Comparison of ENCODE assay signal across 15 mouse cellular contexts in genomic region chr14:19961924-19962915, GRCm38 (mm10). TPM values are rescaled to one million over a fixed set of nuclear protein-coding genes. Genes with fewer than 3 reads are reported as not detected.
A peak's percentile ranks its signal among the peaks of the same experiment; 100 is the strongest.
DNase-seq lines count a peak whose midpoint lies in the region; ATAC-seq and TF ChIP-seq lines count a peak whose summit lies in the region.
"Had no signal": no experiment of that assay in that cellular context is flagged by ENCODE, and none has a peak within 500 bp of the region (broad histone marks: within the 10 kb centered on the region; RNA-seq: fewer than 3 reads in every experiment).

No protein-coding gene starts in this region.

- peak; percentile 37 for DNase-seq in forebrain, embryonic 11.5 days (ENCODE audit: low spot score)
- DNase-seq in MEL (ENCODE audit: low read depth, low spot score) (peak; percentile 11), MN1 (ENCODE audit: low spot score) (no peak)
- peak; percentile 82 for DNase-seq in induced T-regulatory cell, adult 2 months (ENCODE audit: low read depth)
- DNase-seq in thymus, adult 18-20 months = peak; percentile 8 to 24
- DNase-seq in spleen, postnatal 10 days (ENCODE audit: low spot score in 2 of 2) = no peak
- DNase-seq in limb, embryonic 10.5 days (ENCODE audit: low spot score) = no peak
- DNase-seq: gastrocnemius, adult 2 months; lung, adult 2 months; right cerebral cortex, postnatal 4 days had no signal

- no peaks in the 10 kb centered on the region for H3K27me3 ChIP-seq in forebrain, embryonic 11.5 days (ENCODE audit: control insufficient read depth, insufficient read depth, low read length)
- no peaks in the 10 kb centered on the region for H3K27me3 ChIP-seq in forebrain, embryonic 16.5 days (replicated peaks; ENCODE audit: control insufficient read depth, insufficient read depth, low read length)
- H3K27me3 ChIP-seq in MEL (ENCODE audit: control insufficient read depth in 1 of 2, insufficient read depth in 2 of 2, low read length in 2 of 2) = no peaks in the 10 kb centered on the region
- H3K27me3 ChIP-seq in limb, embryonic 10.5 days (ENCODE audit: low read depth, poor library complexity, severe bottlenecking) = no peaks in the 10 kb centered on the region
- H3K27me3 ChIP-seq: embryonic facial prominence, embryonic 12.5 days; heart, embryonic 13.5 days had no signal

- no peaks in the 10 kb centered on the region; the same call in 1 of the 2 replicates for H3K9me3 ChIP-seq in forebrain, embryonic 11.5 days (ENCODE audit: control insufficient read depth, low read length)
- no peaks in the 10 kb centered on the region for H3K9me3 ChIP-seq in forebrain, embryonic 16.5 days (ENCODE audit: control insufficient read depth, low read length)
- no peaks in the 10 kb centered on the region for H3K9me3 ChIP-seq in MEL (replicated peaks; ENCODE audit: insufficient read depth, low read length)
- H3K9me3 ChIP-seq in limb, embryonic 10.5 days (replicated peaks) = no peaks in the 10 kb centered on the region
- H3K9me3 ChIP-seq: embryonic facial prominence, embryonic 12.5 days; heart, embryonic 13.5 days had no signal

- 0 out of 2 replicates have a peak, but pooled peaks have one; percentile 36 for ATAC-seq in forebrain, embryonic 11.5 days (replicated peaks; ENCODE audit: low FRiP score)
- no peak for ATAC-seq in forebrain, embryonic 16.5 days

- WGBS in forebrain, embryonic 11.5 days = 62% methylated on average over 15 of the region's 15 CpGs
- 43% methylated on average over 15 of the region's 15 CpGs for WGBS in forebrain, embryonic 16.5 days
- 79% methylated on average over 15 of the region's 15 CpGs for WGBS in limb, embryonic 10.5 days

- no peak overlapping the region for H3K27ac ChIP-seq in forebrain, embryonic 11.5 days (ENCODE audit: low read depth, low read length)
- H3K27ac ChIP-seq in forebrain, embryonic 16.5 days (ENCODE audit: low read length) = no peak overlapping the region
- H3K27ac ChIP-seq in MEL (ENCODE audit: control insufficient read depth, low read depth, low read length) = no peak overlapping the region
- H3K27ac ChIP-seq in limb, embryonic 10.5 days = no peak overlapping the region
- H3K27ac ChIP-seq: embryonic facial prominence, embryonic 12.5 days; gastrocnemius, adult 2 months; heart, embryonic 13.5 days; kidney, postnatal 0 days had no signal

- TF ChIP-seq CTCF in MEL (IDR thresholded peaks at IDR 0.05 in 2 of 3, conservative IDR thresholded peaks at IDR 0.05 in 1 of 3; ENCODE audit: control insufficient read depth in 1 of 3, insufficient read depth in 1 of 3, low read depth in 2 of 3, low read length in 3 of 3, poor library complexity in 1 of 3, severe bottlenecking in 1 of 3) = no peak

- no peak for TF ChIP-seq EP300 in MEL (IDR thresholded peaks at IDR 0.05; ENCODE audit: low read depth in 1 of 2, low read length in 2 of 2)

- H3K79me2 ChIP-seq in MEL (ENCODE audit: control insufficient read depth, insufficient read depth, low read length, poor library complexity) = no peaks in the 10 kb centered on the region

- no peak for TF ChIP-seq POLR2A in MEL (IDR thresholded peaks at IDR 0.05; ENCODE audit: control insufficient read depth in 1 of 2, insufficient read depth in 1 of 2, low read depth in 1 of 2, low read length in 2 of 2, poor library complexity in 1 of 2)

- H3K4me1 ChIP-seq in forebrain, embryonic 11.5 days (replicated peaks; ENCODE audit: control insufficient read depth, insufficient read depth, low read length) = peaks cover 10% of the 10 kb centered on the region; the same call in 1 of the 2 replicates
- H3K4me1 ChIP-seq in forebrain, embryonic 16.5 days (replicated peaks; ENCODE audit: control insufficient read depth, insufficient read depth, low read length) = peaks cover 32% of the 10 kb centered on the region
- no peaks in the 10 kb centered on the region for H3K4me1 ChIP-seq in MEL (ENCODE audit: control insufficient read depth in 1 of 2, insufficient read depth in 2 of 2, low read length in 2 of 2)
- peaks cover 34% of the 10 kb centered on the region for H3K4me1 ChIP-seq in limb, embryonic 10.5 days

- peaks cover 2% of the 10 kb centered on the region; the same call in 1 of the 2 replicates for H3K36me3 ChIP-seq in forebrain, embryonic 11.5 days (ENCODE audit: control insufficient read depth, insufficient read depth, low read length)
- H3K36me3 ChIP-seq in forebrain, embryonic 16.5 days (ENCODE audit: control insufficient read depth, insufficient read depth) = 0 out of 2 replicates have a peak, but pooled peaks cover 4% of the 10 kb centered on the region
- no peaks in the 10 kb centered on the region; a peak in 1 of 4 replicates for H3K36me3 ChIP-seq in MEL (ENCODE audit: control insufficient read depth in 1 of 2, insufficient read depth in 2 of 2, low read length in 2 of 2)
- H3K36me3 ChIP-seq in limb, embryonic 10.5 days = peaks cover 20% of the 10 kb centered on the region
- H3K36me3 ChIP-seq: heart, embryonic 13.5 days had no signal

- H3K4me3 ChIP-seq in forebrain, embryonic 11.5 days (ENCODE audit: low read depth, low read length) = no peak overlapping the region
- H3K4me3 ChIP-seq in forebrain, embryonic 16.5 days (replicated peaks; ENCODE audit: low read length) = no peak overlapping the region
- no peak overlapping the region for H3K4me3 ChIP-seq in MEL (ENCODE audit: control insufficient read depth in 1 of 2, insufficient read depth in 1 of 2, low read depth in 2 of 2, low read length in 2 of 2)
- no peak overlapping the region for H3K4me3 ChIP-seq in limb, embryonic 10.5 days
- H3K4me3 ChIP-seq: embryonic facial prominence, embryonic 12.5 days; gastrocnemius, adult 2 months; heart, embryonic 13.5 days; myocyte had no signal

- H3K4me2 ChIP-seq in forebrain, embryonic 11.5 days (ENCODE audit: low read depth, low read length, severe bottlenecking) = no peak overlapping the region
- no peak overlapping the region for H3K4me2 ChIP-seq in forebrain, embryonic 16.5 days (ENCODE audit: low read length)
- H3K4me2 ChIP-seq: embryonic facial prominence, embryonic 12.5 days; heart, embryonic 13.5 days had no signal

- no peak overlapping the region for H3K9ac ChIP-seq in forebrain, embryonic 11.5 days (ENCODE audit: low read length)
- H3K9ac ChIP-seq in forebrain, embryonic 16.5 days (replicated peaks; ENCODE audit: low read depth, low read length) = no peak overlapping the region
- no peak overlapping the region for H3K9ac ChIP-seq in MEL (ENCODE audit: control insufficient read depth, low read depth, low read length, poor library complexity, severe bottlenecking)
- H3K9ac ChIP-seq: embryonic facial prominence, embryonic 12.5 days; heart, embryonic 13.5 days had no signal

- TF ChIP-seq RAD21 in MEL (IDR thresholded peaks at IDR 0.05; ENCODE audit: low read depth, low read length) = no peak

TF ChIP-seq in MEL, 35 proteins besides CTCF, POLR2A, EP300 and RAD21:
- no peak for TF ChIP-seq ZNF384 (IDR thresholded peaks at IDR 0.05; ENCODE audit: low read depth, low read length)
- no peak for TF ChIP-seq SIN3A (IDR thresholded peaks at IDR 0.05; ENCODE audit: low read length)
- TF ChIP-seq ZC3H11A (IDR thresholded peaks at IDR 0.05; ENCODE audit: low read depth, low read length) = no peak
- TF ChIP-seq USF2 (IDR thresholded peaks at IDR 0.05; ENCODE audit: borderline replicate concordance in 1 of 2, insufficient read depth in 1 of 2, low read depth in 1 of 2, low read length in 2 of 2) = no peak
- no peak for TF ChIP-seq ZKSCAN1 (IDR thresholded peaks at IDR 0.05; ENCODE audit: low read depth, low read length)
- no peak for TF ChIP-seq POLR2AphosphoS5 (IDR thresholded peaks at IDR 0.05; ENCODE audit: borderline replicate concordance, low read depth, low read length)
- no peak for TF ChIP-seq MYB (IDR thresholded peaks at IDR 0.05; ENCODE audit: low read depth, low read length)
- TF ChIP-seq SMC3 (IDR thresholded peaks at IDR 0.05; ENCODE audit: low read depth, low read length) = no peak

RNA-seq across cellular contexts. Expression of gene Gng2, which starts 15.2 kb away (rescaled TPM):
- polyA plus RNA-seq in forebrain, embryonic 11.5 days (2014; fragmentation: Nextera tagmentation; extraction: Ambion mirVana) = 138 and 142 TPM in 2 replicates
- 491 and 498 TPM in 2 replicates for polyA plus RNA-seq in forebrain, embryonic 16.5 days (2015; fragmentation: Nextera tagmentation; extraction: Ambion mirVana)
- total RNA-seq in MEL (2012; rRNA removed) = 3.3 and 8.9 TPM in 2 replicates
- polyA plus RNA-seq in MEL (2012; ENCODE audit: insufficient read depth in 1 of 2, insufficient read length in 2 of 2, low read depth in 1 of 2, low replicate concordance in 2 of 2, missing spikeins in 1 of 2) = 10 to 100 TPM in 1 of 2 experiments, not detected in 1; 17.2 TPM
- polyA plus RNA-seq in limb, embryonic 10.5 days (2016; fragmentation: Nextera tagmentation; extraction: Ambion mirVana) = 63.9 and 72.1 TPM in 2 replicates

Comparison
In these comparisons a context has a peak if more than half of its experiments do, and no peak if none do; other contexts are left out.
1. DNase-seq: peak in forebrain, embryonic 11.5 days (single experiment), MEL (single experiment), induced T-regulatory cell, adult 2 months (single experiment) and thymus, adult 18-20 months (2 of 2); none in spleen, postnatal 10 days (0 of 2), limb, embryonic 10.5 days (single experiment) and MN1 (single experiment).